Mouse (Mus musculus): ENCODE data around the gene Nck2.

DNA sequence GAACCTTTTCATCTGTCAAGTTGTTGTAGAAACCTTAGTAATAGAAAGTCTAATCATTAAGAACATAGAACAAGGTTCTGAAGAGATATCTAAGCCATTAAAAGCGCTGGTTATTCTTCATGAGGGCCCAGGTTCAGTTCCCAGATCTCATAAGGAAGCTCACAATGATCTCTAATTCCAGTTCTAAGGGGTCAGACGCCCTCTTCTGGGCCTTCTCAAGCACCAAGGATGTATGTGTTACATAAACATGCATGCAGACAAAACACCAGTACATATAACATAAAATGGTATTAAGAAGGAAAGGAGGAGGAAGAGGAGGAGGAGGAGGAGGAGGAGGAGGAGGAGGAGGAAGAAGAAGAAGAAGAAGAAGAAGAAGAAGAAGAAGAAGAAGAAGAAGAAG is 145.5 kb downstream of the Nck2 start:
- TF ChIP-seq CTCF (IDR thresholded peaks at IDR 0.05) (no peak), POLR2A (IDR thresholded peaks at IDR 0.05; ENCODE audit: insufficient read depth, low read depth, low read length) (no peak), EP300 (IDR thresholded peaks at IDR 0.05; ENCODE audit: insufficient read depth, low read depth, low read length) (no peak)

Measured in heart, adult 2 months (tissue).